In genomic region chr10:121364306-121364705, GRCm38 (mm10) we compare ENCODE assay signal across 8 mouse cellular contexts. TPM values are rescaled to one million over a fixed set of nuclear protein-coding genes. Genes with fewer than 3 reads are reported as not detected.
DNase-seq lines count a peak whose midpoint lies in the region; ATAC-seq and TF ChIP-seq lines count a peak whose summit lies in the region.

No protein-coding gene starts in this region.

- no peak overlapping the region for H3K27ac ChIP-seq in spleen, adult 2 months (ENCODE audit: insufficient read depth, low read length)
- H3K27ac ChIP-seq in embryonic fibroblast, embryonic 13.5 days (ENCODE audit: insufficient read depth, low read length): no peak overlapping the region
- H3K27ac ChIP-seq in limb, embryonic 11.5 days (replicated peaks; ENCODE audit: low read depth, low read length): no peak overlapping the region
- no peak overlapping the region for H3K27ac ChIP-seq in stomach, embryonic 14.5 days (ENCODE audit: low read length)

- peak overlapping the region; percentile 96 for H3K4me2 ChIP-seq in limb, embryonic 11.5 days (ENCODE audit: low read depth, severe bottlenecking)
- peak overlapping the region; percentile 97 for H3K4me2 ChIP-seq in stomach, embryonic 14.5 days (replicated peaks; ENCODE audit: low read depth, low read length)

- ATAC-seq in limb, embryonic 11.5 days (ENCODE audit: insufficient number of reproducible peaks, low FRiP score, low TSS enrichment, low read depth): peak; percentile 19; the same call in 1 of the 2 replicates
- no peak for ATAC-seq in stomach, embryonic 14.5 days (ENCODE audit: insufficient number of reproducible peaks, insufficient read depth, low FRiP score, low read depth)

- H3K4me1 ChIP-seq in spleen, adult 2 months (ENCODE audit: control insufficient read depth, insufficient read depth, insufficient read length): no peaks in the 10 kb centered on the region; the same call in 1 of the 2 replicates
- peaks cover 4% of the 10 kb centered on the region; the same call in 1 of the 2 replicates for H3K4me1 ChIP-seq in embryonic fibroblast, embryonic 13.5 days (ENCODE audit: control insufficient read depth, insufficient read depth, low read length)
- peaks cover 7% of the 10 kb centered on the region for H3K4me1 ChIP-seq in limb, embryonic 11.5 days (ENCODE audit: control insufficient read depth, insufficient read depth, low read length)
- peaks cover 13% of the 10 kb centered on the region; the same call in 1 of the 2 replicates for H3K4me1 ChIP-seq in stomach, embryonic 14.5 days (ENCODE audit: control insufficient read depth, insufficient read depth, low read length)

- peak overlapping the region; percentile 97 for H3K4me3 ChIP-seq in spleen, adult 2 months (ENCODE audit: extremely low read depth, insufficient read depth, insufficient read length)
- H3K4me3 ChIP-seq in embryonic fibroblast, embryonic 13.5 days (ENCODE audit: insufficient read depth, low read length): peak overlapping the region; percentile 32; the same call in 1 of the 2 replicates
- peak overlapping the region; percentile 96 for H3K4me3 ChIP-seq in limb, embryonic 11.5 days (ENCODE audit: low read depth, low read length)
- peak overlapping the region; percentile 71 for H3K4me3 ChIP-seq in stomach, embryonic 14.5 days (ENCODE audit: low read depth, low read length)

- WGBS in spleen, adult 2 months: 15% methylated on average over 15 of the region's 15 CpGs
- 27% methylated on average over 15 of the region's 15 CpGs for WGBS in limb, embryonic 11.5 days
- 22% methylated on average over 15 of the region's 15 CpGs for WGBS in stomach, embryonic 14.5 days

- H3K9me3 ChIP-seq in limb, embryonic 11.5 days (ENCODE audit: control insufficient read depth, low read length): no peaks in the 10 kb centered on the region
- H3K9me3 ChIP-seq in stomach, embryonic 14.5 days (ENCODE audit: control insufficient read depth, low read depth, low read length): no peaks in the 10 kb centered on the region

- H3K9ac ChIP-seq in limb, embryonic 11.5 days (ENCODE audit: low read length): peak overlapping the region; percentile 78; the same call in 1 of the 2 replicates
- H3K9ac ChIP-seq in stomach, embryonic 14.5 days (replicated peaks; ENCODE audit: low read depth, low read length): peak overlapping the region; percentile 62; the same call in 1 of the 2 replicates

- H3K27me3 ChIP-seq in spleen, adult 2 months (ENCODE audit: control insufficient read depth, insufficient read depth, low read length): no peaks in the 10 kb centered on the region
- no peaks in the 10 kb centered on the region for H3K27me3 ChIP-seq in limb, embryonic 11.5 days (ENCODE audit: control insufficient read depth, insufficient read depth, low read length)
- no peaks in the 10 kb centered on the region for H3K27me3 ChIP-seq in stomach, embryonic 14.5 days (ENCODE audit: control insufficient read depth, insufficient read depth, low read length)

- no peak for TF ChIP-seq CTCF in spleen, adult 2 months (IDR thresholded peaks at IDR 0.05; ENCODE audit: extremely low read depth, insufficient read depth, insufficient read length, insufficient replicate concordance)
- TF ChIP-seq CTCF in embryonic fibroblast, embryonic 13.5 days (IDR thresholded peaks at IDR 0.05; ENCODE audit: borderline replicate concordance, insufficient read depth, low read length): no peak

- no peaks in the 10 kb centered on the region for H3K36me3 ChIP-seq in spleen, adult 2 months (ENCODE audit: control insufficient read depth, insufficient read depth, low read length)
- H3K36me3 ChIP-seq in limb, embryonic 11.5 days (ENCODE audit: control insufficient read depth, insufficient read depth, low read length): no peaks in the 10 kb centered on the region
- no peaks in the 10 kb centered on the region for H3K36me3 ChIP-seq in stomach, embryonic 14.5 days (ENCODE audit: control insufficient read depth, insufficient read depth, low read length)

- no peak for DNase-seq in spleen, adult 2 months (ENCODE audit: low read depth in 1 of 2, low spot score in 2 of 2)
- DNase-seq in spleen, postnatal 36 days (ENCODE audit: low spot score in 2 of 2): no peak
- DNase-seq in limb, embryonic 11.5 days (ENCODE audit: low spot score): no peak
- DNase-seq in adrenal gland, adult 18-20 months (ENCODE audit: low spot score in 2 of 2): no peak
- DNase-seq in frontal cortex, adult 2 months (ENCODE audit: extremely low spot score in 1 of 2, low spot score in 1 of 2): no peak
- DNase-seq in lung, postnatal 10 days: no peak

- TF ChIP-seq POLR2A in spleen, adult 2 months (IDR thresholded peaks at IDR 0.05; ENCODE audit: low read depth, low read length): no peak
- no peak for TF ChIP-seq POLR2A in embryonic fibroblast, embryonic 13.5 days (IDR thresholded peaks at IDR 0.05; ENCODE audit: low read depth, low read length)

RNA-seq across cellular contexts. Expression of gene Gns, which starts 0.6 kb away (rescaled TPM):
- polyA plus RNA-seq in spleen, adult 2 months (2012; rRNA removed): 66.8 and 181 TPM in 2 replicates
- 137 and 165 TPM in 2 replicates for polyA plus RNA-seq in embryonic fibroblast, embryonic 13.5 days (2011; ENCODE audit: insufficient read length, low read depth, missing spikeins)
- polyA plus RNA-seq in limb, embryonic 11.5 days (2014; fragmentation: Nextera tagmentation; extraction: Ambion mirVana): 37.1 and 39.2 TPM in 2 replicates
- 52.7 and 53.7 TPM in 2 replicates for polyA plus RNA-seq in stomach, embryonic 14.5 days (2014; fragmentation: Nextera tagmentation; extraction: Ambion mirVana)
- total RNA-seq in adrenal gland, adult 18-20 months (2021): 100 to 1,000 TPM; 154 to 231 TPM
- polyA plus RNA-seq in frontal cortex, adult 2 months (2012; rRNA removed): 47.2 and 50.9 TPM in 2 replicates

RNA-seq across cellular contexts. Expression of gene Tbc1d30, which starts 13.2 kb away (rescaled TPM):
- polyA plus RNA-seq in spleen, adult 2 months (2012; rRNA removed): 0.78 and 1.3 TPM in 2 replicates
- 0.23 and 0.32 TPM in 2 replicates for polyA plus RNA-seq in embryonic fibroblast, embryonic 13.5 days (2011; ENCODE audit: insufficient read length, low read depth, missing spikeins)
- polyA plus RNA-seq in limb, embryonic 11.5 days (2014; fragmentation: Nextera tagmentation; extraction: Ambion mirVana): 0.45 and 0.95 TPM in 2 replicates
- polyA plus RNA-seq in stomach, embryonic 14.5 days (2014; fragmentation: Nextera tagmentation; extraction: Ambion mirVana): 6.1 and 10.5 TPM in 2 replicates
- 1 to 10 TPM; 2.6 to 8.3 TPM for total RNA-seq in adrenal gland, adult 18-20 months (2021)
- polyA plus RNA-seq in frontal cortex, adult 2 months (2012; rRNA removed): 26.9 and 29.8 TPM in 2 replicates

Comparison
In these comparisons a context has a peak if more than half of its experiments do, and no peak if none do; other contexts are left out.
1. H3K4me3 ChIP-seq: peak in every context shown above with its lines; median percentile 97 in spleen, adult 2 months; 96 in limb, embryonic 11.5 days; 71 in stomach, embryonic 14.5 days; 32 in embryonic fibroblast, embryonic 13.5 days.